Mouse (Mus musculus): ENCODE measurements at regions not wholly inside any gene's neighbourhood (a gene's known extent, or its start where the extent isn't known, plus 50 kb on each side); places are given as distances from the start of the nearest gene placed in this dataset.

DNA sequence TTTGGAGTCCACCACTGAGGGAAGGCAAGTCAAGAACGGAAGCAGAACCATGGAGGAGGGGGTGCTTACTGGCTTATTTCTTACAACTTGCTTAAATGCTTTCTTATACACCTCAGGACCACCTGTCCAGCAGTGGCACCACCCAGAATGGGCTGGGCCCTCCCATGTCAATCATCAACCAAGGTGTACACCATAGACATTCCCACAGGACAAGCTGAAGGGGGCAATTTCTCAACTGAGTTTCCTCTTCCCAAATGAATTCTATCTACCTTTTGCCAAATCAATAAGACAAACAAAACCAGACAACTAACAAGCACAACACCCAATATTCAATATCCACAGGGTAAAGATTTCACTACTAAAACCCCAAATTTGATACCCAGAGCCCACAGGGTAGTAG is 709.6 kb upstream of the Tmem132c start:
- H3K36me3 ChIP-seq (ENCODE audit: control insufficient read depth in 1 of 2, insufficient read depth in 2 of 2, low read length in 2 of 2), result no peaks in the 10 kb centered on the region
- H3K27ac ChIP-seq (ENCODE audit: control insufficient read depth, low read depth, low read length), result no peak overlapping the region
- no peaks in the 10 kb centered on the region for H3K4me1 ChIP-seq (ENCODE audit: control insufficient read depth in 1 of 2, insufficient read depth in 2 of 2, low read length in 2 of 2)
- H3K9ac ChIP-seq (ENCODE audit: control insufficient read depth, low read depth, low read length, poor library complexity, severe bottlenecking), result no peak overlapping the region
- TF ChIP-seq SMC3 (IDR thresholded peaks at IDR 0.05; ENCODE audit: low read depth, low read length) (no peak), ELF1 (IDR thresholded peaks at IDR 0.05; ENCODE audit: low read depth, low read length) (no peak), UBTF (IDR thresholded peaks at IDR 0.05; ENCODE audit: borderline replicate concordance, insufficient read depth, low read depth, low read length) (no peak), SIN3A (IDR thresholded peaks at IDR 0.05; ENCODE audit: low read length) (no peak), GATA1 (IDR thresholded peaks at IDR 0.05; ENCODE audit: low read depth, low read length) (no peak), MXI1 (IDR thresholded peaks at IDR 0.05; ENCODE audit: low read depth, low read length) (no peak), NELFE (IDR thresholded peaks at IDR 0.05; ENCODE audit: low read depth, low read length) (no peak), ZNF384 (IDR thresholded peaks at IDR 0.05; ENCODE audit: low read depth, low read length) (no peak), CTCF (IDR thresholded peaks at IDR 0.05 in 2 of 3, conservative IDR thresholded peaks at IDR 0.05 in 1 of 3; ENCODE audit: control insufficient read depth in 1 of 3, insufficient read depth in 1 of 3, low read depth in 2 of 3, low read length in 3 of 3, poor library complexity in 1 of 3, severe bottlenecking in 1 of 3) (no peak), RAD21 (IDR thresholded peaks at IDR 0.05; ENCODE audit: low read depth, low read length) (no peak), POLR2A (IDR thresholded peaks at IDR 0.05; ENCODE audit: control insufficient read depth in 1 of 2, insufficient read depth in 1 of 2, low read depth in 1 of 2, low read length in 2 of 2, poor library complexity in 1 of 2) (no peak), ZC3H11A (IDR thresholded peaks at IDR 0.05; ENCODE audit: low read depth, low read length) (no peak), GABPA (IDR thresholded peaks at IDR 0.05; ENCODE audit: low read depth, low read length) (no peak), NRF1 (IDR thresholded peaks at IDR 0.05; ENCODE audit: insufficient read depth, low read depth, low read length, poor library complexity, severe bottlenecking) (no peak), USF2 (IDR thresholded peaks at IDR 0.05; ENCODE audit: borderline replicate concordance in 1 of 2, insufficient read depth in 1 of 2, low read depth in 1 of 2, low read length in 2 of 2) (no peak), MYB (IDR thresholded peaks at IDR 0.05; ENCODE audit: low read depth, low read length) (no peak), HCFC1 (IDR thresholded peaks at IDR 0.05; ENCODE audit: low read depth, low read length) (no peak), MAZ (IDR thresholded peaks at IDR 0.05; ENCODE audit: low read depth, low read length) (no peak), TAL1 (IDR thresholded peaks at IDR 0.05; ENCODE audit: low read length) (no peak)
- no peaks in the 10 kb centered on the region for H3K9me3 ChIP-seq (replicated peaks; ENCODE audit: insufficient read depth, low read length)
- no peak for DNase-seq (ENCODE audit: low read depth, low spot score)
- H3K27me3 ChIP-seq (ENCODE audit: control insufficient read depth in 1 of 2, insufficient read depth in 2 of 2, low read length in 2 of 2), result no peaks in the 10 kb centered on the region
- no peak overlapping the region for H3K4me3 ChIP-seq (ENCODE audit: control insufficient read depth in 1 of 2, insufficient read depth in 1 of 2, low read depth in 2 of 2, low read length in 2 of 2)
- H3K79me2 ChIP-seq (ENCODE audit: control insufficient read depth, insufficient read depth, low read length, poor library complexity), result no peaks in the 10 kb centered on the region

GRCm38 (mm10) chr5:126538072-126538471 is 703.5 kb upstream of the Tmem132c start:
- Histone ChIP-seq H3K27me3 (ENCODE audit: control insufficient read depth in 1 of 2, insufficient read depth in 2 of 2, low read length in 2 of 2) (no peaks in the 10 kb centered on the region), H3K36me3 (ENCODE audit: control insufficient read depth in 1 of 2, insufficient read depth in 2 of 2, low read length in 2 of 2) (no peaks in the 10 kb centered on the region), H3K9me3 (replicated peaks; ENCODE audit: insufficient read depth, low read length) (no peaks in the 10 kb centered on the region), H3K9ac (ENCODE audit: control insufficient read depth, low read depth, low read length, poor library complexity, severe bottlenecking) (no peak overlapping the region), H3K4me3 (ENCODE audit: control insufficient read depth in 1 of 2, insufficient read depth in 1 of 2, low read depth in 2 of 2, low read length in 2 of 2) (no peak overlapping the region), H3K4me1 (ENCODE audit: control insufficient read depth in 1 of 2, insufficient read depth in 2 of 2, low read length in 2 of 2) (no peaks in the 10 kb centered on the region), H3K79me2 (ENCODE audit: control insufficient read depth, insufficient read depth, low read length, poor library complexity) (no peaks in the 10 kb centered on the region), H3K27ac (ENCODE audit: control insufficient read depth, low read depth, low read length) (no peak overlapping the region)
- TF ChIP-seq CHD1 (IDR thresholded peaks at IDR 0.05; ENCODE audit: low read depth, low read length) (no peak), KAT2A (conservative IDR thresholded peaks at IDR 0.05; ENCODE audit: low read depth, low read length) (no peak), RCOR1 (IDR thresholded peaks at IDR 0.05; ENCODE audit: low read depth, low read length) (no peak), MAX (IDR thresholded peaks at IDR 0.05; ENCODE audit: low read length) (no peak), USF1 (IDR thresholded peaks at IDR 0.05; ENCODE audit: low read depth, low read length) (no peak), TAL1 (IDR thresholded peaks at IDR 0.05; ENCODE audit: low read length) (no peak), MAZ (IDR thresholded peaks at IDR 0.05; ENCODE audit: low read depth, low read length) (no peak), ZMIZ1 (IDR thresholded peaks at IDR 0.05; ENCODE audit: low read depth, low read length) (no peak), USF2 (IDR thresholded peaks at IDR 0.05; ENCODE audit: borderline replicate concordance in 1 of 2, insufficient read depth in 1 of 2, low read depth in 1 of 2, low read length in 2 of 2) (no peak), GABPA (IDR thresholded peaks at IDR 0.05; ENCODE audit: low read depth, low read length) (no peak), TCF12 (IDR thresholded peaks at IDR 0.05; ENCODE audit: low read depth, low read length) (no peak), GATA1 (IDR thresholded peaks at IDR 0.05; ENCODE audit: low read depth, low read length) (no peak), UBTF (IDR thresholded peaks at IDR 0.05; ENCODE audit: borderline replicate concordance, insufficient read depth, low read depth, low read length) (no peak), MYC (IDR thresholded peaks at IDR 0.05; ENCODE audit: low read depth, low read length) (no peak), MEF2A (IDR thresholded peaks at IDR 0.05; ENCODE audit: extremely low read depth, insufficient replicate concordance, low read depth, low read length, poor library complexity, severe bottlenecking) (no peak), NRF1 (IDR thresholded peaks at IDR 0.05; ENCODE audit: insufficient read depth, low read depth, low read length, poor library complexity, severe bottlenecking) (no peak), POLR2A (IDR thresholded peaks at IDR 0.05; ENCODE audit: control insufficient read depth in 1 of 2, insufficient read depth in 1 of 2, low read depth in 1 of 2, low read length in 2 of 2, poor library complexity in 1 of 2) (no peak), HCFC1 (IDR thresholded peaks at IDR 0.05; ENCODE audit: low read depth, low read length) (no peak)
- DNase-seq (ENCODE audit: low read depth, low spot score), result no peak
